Mouse (Mus musculus) kidney, adult 2 months (tissue): ENCODE data around the gene Ublcp1. TPM values are rescaled to one million over a fixed set of nuclear protein-coding genes. Genes with fewer than 3 reads are reported as not detected.

Experiments
- DNase-seq: peaks from one replicate; pipeline ENCODE4 v3.0.0; 2021
- H3K27ac ChIP-seq: fragments of 200-500 bp; 2 replicates; pipeline ENCODE4 v1.5.1; 2012; ENCODE audit warnings: low read depth, low read length, control low read depth, inconsistent platforms; ENCODE audit not compliant: insufficient read depth
- H3K27me3 ChIP-seq: fragments of 200-500 bp; replicated peaks from 2 replicates; pipeline ENCODE4 v1.6.1; 2012; ENCODE audit warnings: mild to moderate bottlenecking, moderate library complexity, low read length, inconsistent platforms; ENCODE audit not compliant: control insufficient read depth, insufficient read depth
- H3K36me3 ChIP-seq: fragments of 200-500 bp; 2 replicates; pipeline ENCODE4 v1.6.1; 2012; ENCODE audit warnings: mild to moderate bottlenecking, moderate library complexity, low read length, inconsistent platforms; ENCODE audit not compliant: control insufficient read depth, insufficient read depth
- H3K4me1 ChIP-seq: fragments of 200-500 bp; 2 replicates; pipeline ENCODE4 v1.6.1; 2011; ENCODE audit warnings: low read length; ENCODE audit not compliant: control insufficient read depth, insufficient read depth
- H3K4me3 ChIP-seq: fragments of 200-500 bp; 2 replicates; pipeline ENCODE4 v1.5.1; 2011; ENCODE audit warnings: mild to moderate bottlenecking, low read depth, low read length, control low read depth; ENCODE audit not compliant: insufficient read depth
- CTCF ChIP-seq: fragments of 200-500 bp; conservative IDR thresholded peaks from 2 replicates; pipeline ENCODE4 v1.5.1; 2011; ENCODE audit warnings: low read depth, mild to moderate bottlenecking, control low read depth, low read length, moderate library complexity, mixed read lengths; ENCODE audit not compliant: insufficient read depth, insufficient read length
- POLR2A ChIP-seq: fragments of 200-500 bp; IDR thresholded peaks from one replicate; pipeline ENCODE4 v1.6.1; 2011; ENCODE audit warnings: low read depth, low read length, control low read depth
- WGBS: fragments of 180-500 bp; shearing (Covaris S2); methylation state at CpG from one replicate; pipeline ENCODE4 v1.1.7; 2018; 5-methylcytosine and 5-hydroxymethylcytosine counted together
- polyA plus RNA-seq: library from polyadenylated mRNA; depleted of rRNA; stranded (reverse); fragments of >200 nt; gene quantifications from 2 replicates; pipeline ENCODE4 v1.2.3, GENCODE M21; 2012; rRNA removed

The Ublcp1 gene
- polyA plus RNA-seq, 1 experiment: 18.7 TPM

DNA sequence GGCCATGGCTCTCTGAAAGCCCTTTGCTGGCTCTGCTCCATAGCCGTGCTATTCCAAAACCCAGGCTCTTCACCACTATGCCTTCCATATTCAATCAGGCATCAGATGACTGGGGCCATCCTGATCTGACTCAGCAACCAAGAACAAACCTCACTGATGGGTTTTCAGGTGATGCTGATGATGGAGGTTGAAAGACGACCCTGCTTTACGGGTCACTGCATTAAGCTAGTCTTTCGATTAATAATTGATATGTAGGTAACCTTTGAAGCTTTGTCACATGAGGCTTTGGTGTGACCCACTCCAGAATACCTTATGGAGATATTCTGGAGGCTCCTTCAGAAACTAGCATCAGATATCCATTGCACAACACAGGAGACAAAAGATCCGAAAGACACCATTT is 63.8 kb downstream of the Ublcp1 start:
- H3K27ac ChIP-seq: 0 out of 2 replicates have a peak overlapping the region, but pooled peaks have one; percentile 19
- TF ChIP-seq CTCF (no peak), POLR2A (no peak)
- DNase-seq: peak; percentile 77
- WGBS: 51% methylated on average over 5 of the region's 5 CpGs
- H3K4me3 ChIP-seq: no peak overlapping the region
- no peaks in the 10 kb centered on the region; the same call in 1 of the 2 replicates for H3K4me1 ChIP-seq
- H3K27me3 ChIP-seq: no peaks in the 10 kb centered on the region
- no peaks in the 10 kb centered on the region for H3K36me3 ChIP-seq

DNA sequence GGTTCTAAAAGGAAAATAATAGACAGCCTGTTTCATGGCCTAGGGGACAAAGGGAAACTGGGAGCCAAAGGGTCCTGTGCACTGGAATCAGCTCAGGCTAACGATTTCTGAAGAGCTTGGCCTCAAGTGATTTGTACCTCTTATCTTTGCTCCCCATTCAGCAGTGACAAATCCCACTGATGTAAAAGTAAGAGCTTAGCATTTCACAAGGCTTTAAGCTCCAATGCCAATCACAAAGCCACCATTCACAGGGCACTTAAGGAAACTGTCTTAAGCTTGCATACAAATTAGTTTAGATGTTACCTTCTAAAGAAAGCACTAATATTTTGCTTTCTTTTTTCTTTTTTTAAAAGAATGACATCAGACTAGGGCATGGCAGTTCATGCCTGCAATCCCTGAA is 64.3 kb downstream of the Ublcp1 start:
- no peaks in the 10 kb centered on the region; the same call in 1 of the 2 replicates for H3K4me1 ChIP-seq
- DNase-seq: no peak
- no peak overlapping the region for H3K27ac ChIP-seq
- no peak for TF ChIP-seq CTCF
- TF ChIP-seq POLR2A: no peak
- no peaks in the 10 kb centered on the region for H3K36me3 ChIP-seq
- WGBS: 33% methylated on average over 1 of the region's 1 CpGs
- no peaks in the 10 kb centered on the region for H3K27me3 ChIP-seq
- no peak overlapping the region for H3K4me3 ChIP-seq

DNA sequence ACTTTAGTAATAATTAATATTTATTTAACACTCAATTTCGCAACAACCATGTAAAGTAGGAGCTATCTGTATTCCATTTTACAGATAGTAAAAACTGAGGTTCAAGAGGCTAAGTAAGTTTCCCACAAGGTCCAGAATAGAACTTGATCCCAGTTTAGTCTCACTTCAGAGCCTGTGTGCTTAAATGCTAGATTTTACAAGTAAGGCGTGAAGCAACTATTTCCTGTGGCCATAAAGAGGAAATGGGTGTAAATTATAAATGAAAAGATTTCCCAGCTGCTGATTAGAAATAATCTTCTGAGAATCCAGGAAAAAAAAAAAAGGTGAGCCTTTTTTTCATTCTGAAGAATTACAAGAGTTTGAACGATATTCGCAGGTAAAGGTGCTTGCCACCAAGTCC is 65.2 kb downstream of the Ublcp1 start:
- H3K36me3 ChIP-seq: no peaks in the 10 kb centered on the region
- 74% methylated on average over 4 of the region's 4 CpGs for WGBS
- H3K4me1 ChIP-seq: no peaks in the 10 kb centered on the region; the same call in 1 of the 2 replicates
- TF ChIP-seq CTCF: no peak
- TF ChIP-seq POLR2A: no peak
- H3K27me3 ChIP-seq: no peaks in the 10 kb centered on the region
- no peak for DNase-seq
- H3K4me3 ChIP-seq: no peak overlapping the region
- H3K27ac ChIP-seq: no peak overlapping the region

Other genes with a start within 250 kb of the Ublcp1 start
- gene Il12b, start 70.4 kb downstream of the Ublcp1 start, polyA plus RNA-seq: 0.07 and 0.11 TPM in 2 replicates
- 62.1 and 68.7 TPM in 2 replicates for gene Rnf145, start 48.5 kb upstream of the Ublcp1 start, polyA plus RNA-seq
- 11.9 and 12.2 TPM in 2 replicates for gene Ebf1, start 146.8 kb upstream of the Ublcp1 start, polyA plus RNA-seq